Mouse (Mus musculus): ENCODE results near the gene Ptprk. TPM values are rescaled to one million over a fixed set of nuclear protein-coding genes. Genes with fewer than 3 reads are reported as not detected.

Ptprk gene
- polyA plus RNA-seq, 1 experiment from 2014 or later, result 32.6 TPM

GRCm38 (mm10) chr10:28322995-28323394 is 248.4 kb downstream of the Ptprk start:
- H3K9ac ChIP-seq, result no peak overlapping the region
- no peak for DNase-seq (ENCODE audit: low spot score)
- no peaks in the 10 kb centered on the region for H3K9me3 ChIP-seq (ENCODE audit: control insufficient read depth, low read length)
- H3K4me3 ChIP-seq (replicated peaks; ENCODE audit: low read length), result no peak overlapping the region
- no peak for ATAC-seq (ENCODE audit: low FRiP score)
- H3K36me3 ChIP-seq (replicated peaks; ENCODE audit: control insufficient read depth, insufficient read depth), result no peaks in the 10 kb centered on the region
- H3K27me3 ChIP-seq (ENCODE audit: control insufficient read depth, insufficient read depth, low read length), result no peaks in the 10 kb centered on the region
- 93% methylated on average over 2 of the region's 2 CpGs for WGBS
- no peaks in the 10 kb centered on the region for H3K4me1 ChIP-seq (replicated peaks; ENCODE audit: control insufficient read depth, insufficient read depth, low read length)
- no peak overlapping the region for H3K4me2 ChIP-seq (replicated peaks)
- no peak overlapping the region for H3K27ac ChIP-seq

GRCm38 (mm10) chr10:28335232-28335631 is 260.6 kb downstream of the Ptprk start:
- no peaks in the 10 kb centered on the region for H3K36me3 ChIP-seq (replicated peaks; ENCODE audit: control insufficient read depth, insufficient read depth)
- H3K27me3 ChIP-seq (ENCODE audit: control insufficient read depth, insufficient read depth, low read length), result no peaks in the 10 kb centered on the region
- WGBS, result 96% methylated on average over 5 of the region's 5 CpGs
- no peak overlapping the region for H3K4me2 ChIP-seq (replicated peaks)
- DNase-seq (ENCODE audit: low spot score) (no peak), ATAC-seq (ENCODE audit: low FRiP score) (no peak)
- no peaks in the 10 kb centered on the region for H3K9me3 ChIP-seq (ENCODE audit: control insufficient read depth, low read length)
- H3K4me3 ChIP-seq (replicated peaks; ENCODE audit: low read length), result no peak overlapping the region
- H3K27ac ChIP-seq, result no peak overlapping the region
- H3K9ac ChIP-seq, result no peak overlapping the region
- no peaks in the 10 kb centered on the region for H3K4me1 ChIP-seq (replicated peaks; ENCODE audit: control insufficient read depth, insufficient read depth, low read length)

DNA sequence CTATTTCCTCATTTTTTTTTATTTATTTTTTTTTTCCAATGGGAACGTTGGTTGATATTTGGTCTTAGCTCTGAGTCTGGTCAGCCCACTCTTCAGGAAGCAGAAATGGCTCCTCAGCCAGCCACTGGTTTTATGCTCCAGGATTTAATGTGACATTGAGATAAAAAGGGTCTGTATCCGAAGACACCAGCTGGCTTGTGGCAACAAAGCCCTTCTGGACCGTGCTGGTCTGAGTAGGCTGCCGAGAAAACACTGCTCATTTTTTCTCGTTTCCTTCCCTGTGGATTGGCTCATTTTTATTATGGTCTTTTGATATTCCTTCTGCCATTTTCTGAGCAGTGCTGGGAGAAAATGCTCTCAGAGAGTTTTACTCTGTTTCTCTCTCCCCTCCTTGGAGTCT is 263.9 kb downstream of the Ptprk start:
- ATAC-seq (ENCODE audit: low FRiP score), result no peak
- Histone ChIP-seq H3K4me2 (replicated peaks) (no peak overlapping the region), H3K36me3 (replicated peaks; ENCODE audit: control insufficient read depth, insufficient read depth) (no peaks in the 10 kb centered on the region), H3K4me3 (replicated peaks; ENCODE audit: low read length) (no peak overlapping the region), H3K27ac (no peak overlapping the region), H3K9me3 (ENCODE audit: control insufficient read depth, low read length) (no peaks in the 10 kb centered on the region), H3K4me1 (replicated peaks; ENCODE audit: control insufficient read depth, insufficient read depth, low read length) (no peaks in the 10 kb centered on the region), H3K27me3 (ENCODE audit: control insufficient read depth, insufficient read depth, low read length) (no peaks in the 10 kb centered on the region), H3K9ac (no peak overlapping the region)
- 64% methylated on average over 5 of the region's 5 CpGs for WGBS
- no peak for DNase-seq (ENCODE audit: low spot score)

DNA sequence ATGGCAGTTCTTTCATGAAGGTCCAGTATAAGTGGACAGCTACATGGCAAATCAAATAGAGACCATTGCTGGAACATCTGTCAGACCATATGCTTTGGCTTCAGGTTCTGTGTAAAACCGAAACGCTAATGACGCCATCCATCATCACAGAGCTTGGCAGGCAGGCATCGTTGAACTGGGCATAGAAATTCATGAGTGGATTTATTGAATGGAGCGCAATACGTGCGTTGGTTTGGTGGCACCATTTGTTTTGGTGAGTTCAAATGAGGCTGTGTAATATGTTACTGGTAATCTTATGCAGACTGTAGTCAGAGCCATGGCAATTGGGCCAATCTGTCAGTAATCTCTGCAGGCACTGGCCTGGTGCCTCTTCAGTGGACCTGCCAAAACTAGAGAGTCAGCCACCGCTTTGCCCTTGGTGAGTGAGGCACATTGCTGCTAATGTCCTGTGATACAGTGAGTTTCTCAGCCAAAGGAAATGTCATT is 270.6 kb downstream of the Ptprk start:
- Histone ChIP-seq H3K4me2 (replicated peaks) (no peak overlapping the region), H3K4me1 (replicated peaks; ENCODE audit: control insufficient read depth, insufficient read depth, low read length) (no peaks in the 10 kb centered on the region), H3K9me3 (ENCODE audit: control insufficient read depth, low read length) (no peaks in the 10 kb centered on the region), H3K4me3 (replicated peaks; ENCODE audit: low read length) (no peak overlapping the region), H3K27me3 (ENCODE audit: control insufficient read depth, insufficient read depth, low read length) (no peaks in the 10 kb centered on the region), H3K27ac (0 out of 2 replicates have a peak overlapping the region, but pooled peaks have one; percentile 3), H3K36me3 (replicated peaks; ENCODE audit: control insufficient read depth, insufficient read depth) (no peaks in the 10 kb centered on the region), H3K9ac (no peak overlapping the region)
- DNase-seq (ENCODE audit: low spot score) (peak; percentile 67), ATAC-seq (ENCODE audit: low FRiP score) (peak; percentile 92)
- 64% methylated on average over 8 of the region's 8 CpGs for WGBS

- WGBS, result 73% methylated on average over 6 of the region's 6 CpGs
- Histone ChIP-seq H3K4me2 (replicated peaks) (no peak overlapping the region), H3K4me1 (replicated peaks; ENCODE audit: control insufficient read depth, insufficient read depth, low read length) (no peaks in the 10 kb centered on the region), H3K27me3 (ENCODE audit: control insufficient read depth, insufficient read depth, low read length) (no peaks in the 10 kb centered on the region), H3K4me3 (replicated peaks; ENCODE audit: low read length) (no peak overlapping the region), H3K9ac (no peak overlapping the region), H3K9me3 (ENCODE audit: control insufficient read depth, low read length) (no peaks in the 10 kb centered on the region), H3K36me3 (replicated peaks; ENCODE audit: control insufficient read depth, insufficient read depth) (no peaks in the 10 kb centered on the region), H3K27ac (0 out of 2 replicates have a peak overlapping the region, but pooled peaks have one; percentile 39)
- DNase-seq (ENCODE audit: low spot score), result no peak
- ATAC-seq (ENCODE audit: low FRiP score), result no peak
Observed at GRCm38 (mm10) chr10:28365291-28365690, 290.7 kb downstream of the Ptprk start.

DNA sequence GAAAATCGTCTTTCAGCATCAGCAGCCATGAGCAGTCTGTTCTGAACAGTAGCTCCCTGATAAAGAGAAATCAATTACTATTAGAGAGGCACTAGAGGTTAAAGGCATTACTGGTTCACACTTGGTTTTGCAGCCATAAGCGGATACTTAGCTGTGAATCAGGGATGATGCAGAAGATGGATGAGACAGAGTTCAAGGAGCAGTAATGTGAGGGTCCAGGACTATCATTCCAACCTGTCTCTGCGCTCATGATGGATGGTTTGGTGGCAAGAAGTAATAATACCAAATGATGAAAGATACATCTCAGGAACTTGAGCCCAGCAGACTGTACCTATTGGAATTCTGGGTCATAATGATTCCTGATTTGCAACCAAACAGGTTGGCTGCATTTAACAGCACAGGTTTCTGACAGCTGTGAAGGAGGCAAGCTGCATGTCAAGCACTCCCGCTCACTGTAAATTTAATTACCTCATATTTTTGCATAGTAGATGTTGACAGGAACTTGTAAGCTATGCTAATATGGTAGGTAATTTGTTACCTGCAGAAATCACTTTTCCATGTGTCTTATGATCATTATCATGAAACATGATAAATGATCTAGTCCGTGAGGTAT is 291.6 kb downstream of the Ptprk start:
- Histone ChIP-seq H3K4me3 (replicated peaks; ENCODE audit: low read length) (no peak overlapping the region), H3K4me2 (replicated peaks) (no peak overlapping the region), H3K27me3 (ENCODE audit: control insufficient read depth, insufficient read depth, low read length) (no peaks in the 10 kb centered on the region), H3K27ac (0 out of 2 replicates have a peak overlapping the region, but pooled peaks have one; percentile 39), H3K36me3 (replicated peaks; ENCODE audit: control insufficient read depth, insufficient read depth) (no peaks in the 10 kb centered on the region), H3K9ac (no peak overlapping the region), H3K9me3 (ENCODE audit: control insufficient read depth, low read length) (no peaks in the 10 kb centered on the region), H3K4me1 (replicated peaks; ENCODE audit: control insufficient read depth, insufficient read depth, low read length) (no peaks in the 10 kb centered on the region)
- DNase-seq (ENCODE audit: low spot score) (peak; percentile 36), ATAC-seq (ENCODE audit: low FRiP score) (peak; percentile 76)
- WGBS, result 59% methylated on average over 5 of the region's 5 CpGs

GRCm38 (mm10) chr10:28369808-28370207 is 295.2 kb downstream of the Ptprk start:
- Histone ChIP-seq H3K9ac (no peak overlapping the region), H3K27me3 (ENCODE audit: control insufficient read depth, insufficient read depth, low read length) (no peaks in the 10 kb centered on the region), H3K27ac (no peak overlapping the region), H3K4me3 (replicated peaks; ENCODE audit: low read length) (no peak overlapping the region), H3K4me2 (replicated peaks) (no peak overlapping the region), H3K36me3 (replicated peaks; ENCODE audit: control insufficient read depth, insufficient read depth) (no peaks in the 10 kb centered on the region), H3K9me3 (ENCODE audit: control insufficient read depth, low read length) (no peaks in the 10 kb centered on the region), H3K4me1 (replicated peaks; ENCODE audit: control insufficient read depth, insufficient read depth, low read length) (no peaks in the 10 kb centered on the region)
- 79% methylated on average over 2 of the region's 2 CpGs for WGBS
- ATAC-seq (ENCODE audit: low FRiP score), result no peak
- DNase-seq (ENCODE audit: low spot score), result no peak

GRCm38 (mm10) chr10:28374874-28375273 is 300.3 kb downstream of the Ptprk start:
- Histone ChIP-seq H3K9me3 (ENCODE audit: control insufficient read depth, low read length) (no peaks in the 10 kb centered on the region), H3K4me1 (replicated peaks; ENCODE audit: control insufficient read depth, insufficient read depth, low read length) (0 out of 2 replicates have a peak, but pooled peaks cover 3% of the 10 kb centered on the region), H3K4me3 (replicated peaks; ENCODE audit: low read length) (no peak overlapping the region), H3K36me3 (replicated peaks; ENCODE audit: control insufficient read depth, insufficient read depth) (no peaks in the 10 kb centered on the region), H3K9ac (no peak overlapping the region), H3K27me3 (ENCODE audit: control insufficient read depth, insufficient read depth, low read length) (no peaks in the 10 kb centered on the region), H3K27ac (no peak overlapping the region), H3K4me2 (replicated peaks) (no peak overlapping the region)
- WGBS, result 80% methylated on average over 1 of the region's 1 CpGs
- ATAC-seq (ENCODE audit: low FRiP score) (no peak), DNase-seq (ENCODE audit: low spot score) (no peak)

DNA sequence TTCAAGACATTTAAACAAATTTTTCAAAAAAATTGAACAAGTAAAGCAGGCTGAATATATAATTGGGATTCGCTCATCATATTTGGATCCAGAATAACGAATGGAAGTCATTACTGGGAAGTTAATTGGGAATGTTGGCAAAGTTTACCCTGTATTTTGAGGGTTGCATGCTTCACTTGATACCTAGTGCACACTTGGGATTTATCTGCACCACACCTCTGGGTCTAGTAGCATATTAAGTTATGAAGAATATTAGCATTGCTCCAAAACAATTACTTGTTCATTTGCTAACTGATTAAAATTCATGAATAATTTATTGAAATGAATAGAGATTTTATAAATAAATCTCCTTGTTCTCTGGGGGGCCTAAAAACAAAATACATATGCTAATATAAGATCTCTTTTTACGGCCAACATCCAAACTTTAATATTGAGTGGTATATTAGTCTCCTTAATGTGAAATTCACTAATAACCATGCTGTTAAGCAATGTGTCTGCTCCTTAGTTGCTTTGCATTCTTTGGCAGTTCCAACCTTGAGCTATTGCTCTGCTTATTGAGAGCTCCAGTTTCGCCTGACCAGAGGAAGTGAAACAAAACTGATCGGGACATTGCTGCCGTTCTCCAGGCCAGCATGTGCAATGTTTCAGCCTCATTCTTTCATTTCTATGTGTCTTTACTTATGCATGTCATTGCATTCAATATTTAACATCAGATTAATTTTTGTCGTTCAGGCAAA is 305.3 kb downstream of the Ptprk start:
- Histone ChIP-seq H3K9ac (no peak overlapping the region), H3K4me2 (replicated peaks) (no peak overlapping the region), H3K4me1 (replicated peaks; ENCODE audit: control insufficient read depth, insufficient read depth, low read length) (0 out of 2 replicates have a peak, but pooled peaks cover 3% of the 10 kb centered on the region), H3K4me3 (replicated peaks; ENCODE audit: low read length) (no peak overlapping the region), H3K9me3 (ENCODE audit: control insufficient read depth, low read length) (no peaks in the 10 kb centered on the region), H3K27ac (no peak overlapping the region), H3K27me3 (ENCODE audit: control insufficient read depth, insufficient read depth, low read length) (no peaks in the 10 kb centered on the region), H3K36me3 (replicated peaks; ENCODE audit: control insufficient read depth, insufficient read depth) (no peaks in the 10 kb centered on the region)
- DNase-seq (ENCODE audit: low spot score), result no peak
- ATAC-seq (ENCODE audit: low FRiP score), result peak; percentile 71; the same call in 1 of the 2 replicates
- WGBS, result 73% methylated on average over 7 of the region's 7 CpGs

All from hindbrain, embryonic 14.5 days (tissue).